Mouse (Mus musculus): ENCODE measurements around the gene Ywhag. TPM values are rescaled to one million over a fixed set of nuclear protein-coding genes. Genes with fewer than 3 reads are reported as not detected.

Gene Ywhag
- polyA plus RNA-seq, 1 experiment from 2014 or later: 182 TPM

Other genes starting within 250 kb of the Ywhag start
- 47.9 and 52.5 TPM in 2 replicates for gene Tmem120a, start 190.2 kb downstream of the Ywhag start, polyA plus RNA-seq (2016; fragmentation: Nextera tagmentation; extraction: Ambion mirVana)
- gene Styxl1, start 156.2 kb downstream of the Ywhag start, polyA plus RNA-seq (2016; fragmentation: Nextera tagmentation; extraction: Ambion mirVana): 0.17 TPM in 1 of 2 replicates, not detected in the other
- 478 and 499 TPM in 2 replicates for gene Mdh2, start 156.1 kb downstream of the Ywhag start, polyA plus RNA-seq (2016; fragmentation: Nextera tagmentation; extraction: Ambion mirVana)
- 0.13 and 0.43 TPM in 2 replicates for gene Srrm3, start 127.7 kb downstream of the Ywhag start, polyA plus RNA-seq (2016; fragmentation: Nextera tagmentation; extraction: Ambion mirVana)
- gene Hspb1, start 46.7 kb downstream of the Ywhag start, polyA plus RNA-seq (2016; fragmentation: Nextera tagmentation; extraction: Ambion mirVana): 59.6 and 66.8 TPM in 2 replicates
- 4.8 and 5.6 TPM in 2 replicates for gene Ssc4d, start 39.9 kb upstream of the Ywhag start, polyA plus RNA-seq (2016; fragmentation: Nextera tagmentation; extraction: Ambion mirVana)
- gene Zp3, start 45.5 kb upstream of the Ywhag start, polyA plus RNA-seq (2016; fragmentation: Nextera tagmentation; extraction: Ambion mirVana): not detected in 2 replicates
- gene Dtx2, start 60.2 kb upstream of the Ywhag start, polyA plus RNA-seq (2016; fragmentation: Nextera tagmentation; extraction: Ambion mirVana): 39.2 and 40.4 TPM in 2 replicates
- gene Upk3b, start 103.9 kb upstream of the Ywhag start, polyA plus RNA-seq (2016; fragmentation: Nextera tagmentation; extraction: Ambion mirVana): 0.13 and 0.24 TPM in 2 replicates
- 5.0 and 5.4 TPM in 2 replicates for gene Upk3bl, start 119.9 kb upstream of the Ywhag start, polyA plus RNA-seq (2016; fragmentation: Nextera tagmentation; extraction: Ambion mirVana)
- 9.2 and 9.7 TPM in 2 replicates for gene Rasa4, start 149.3 kb upstream of the Ywhag start, polyA plus RNA-seq (2016; fragmentation: Nextera tagmentation; extraction: Ambion mirVana)
- 253 and 261 TPM in 2 replicates for gene Polr2j, start 182.0 kb upstream of the Ywhag start, polyA plus RNA-seq (2016; fragmentation: Nextera tagmentation; extraction: Ambion mirVana)
- 49.6 and 50.2 TPM in 2 replicates for gene Lrwd1, start 201.5 kb upstream of the Ywhag start, polyA plus RNA-seq (2016; fragmentation: Nextera tagmentation; extraction: Ambion mirVana)
- gene Alkbh4, start 201.5 kb upstream of the Ywhag start, polyA plus RNA-seq (2016; fragmentation: Nextera tagmentation; extraction: Ambion mirVana): 27.7 and 29.9 TPM in 2 replicates
- 8.7 and 9.9 TPM in 2 replicates for gene Orai2, start 236.1 kb upstream of the Ywhag start, polyA plus RNA-seq (2016; fragmentation: Nextera tagmentation; extraction: Ambion mirVana)

Measured in limb, embryonic 12.5 days (tissue).